Mouse (Mus musculus): ENCODE measurements around the gene Esf1. TPM values are rescaled to one million over a fixed set of nuclear protein-coding genes. Genes with fewer than 3 reads are reported as not detected.
"Not testable (repeated sequence)": the region's sequence is repeated elsewhere in the genome, so short reads cannot be mapped to it uniquely, and the experiment has no call there.

The Esf1 gene
- polyA plus RNA-seq, 1 experiment from 2014 or later = 23.4 TPM

DNA sequence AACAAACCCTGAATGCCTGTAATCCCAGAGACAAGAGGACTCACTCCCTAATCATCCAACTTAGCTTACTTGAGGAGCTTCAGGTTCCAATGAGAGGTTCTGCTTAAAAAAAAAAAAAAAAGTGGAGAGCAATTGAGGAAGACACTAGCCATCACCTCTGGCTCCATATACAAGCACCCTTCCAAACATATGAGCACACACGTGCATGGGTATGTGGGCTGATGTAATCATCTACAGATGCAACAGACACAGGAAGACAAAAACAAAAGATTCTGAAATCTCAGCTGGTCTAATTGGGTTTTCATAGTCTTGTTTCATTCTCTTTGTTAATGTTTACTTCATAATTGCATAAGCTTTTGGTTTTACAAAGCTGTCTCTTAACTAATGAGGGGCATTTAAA lies 1.3 kb downstream of the Esf1 start:
- whole genome bisulfite sequencing = 76% methylated on average over 1 of the region's 1 CpGs
- peaks cover 17% of the 10 kb centered on the region for H3K4me1 ChIP-seq (ENCODE audit: insufficient read depth, low read length)
- no peaks in the 10 kb centered on the region for H3K9me3 ChIP-seq (ENCODE audit: low read length)
- H3K27me3 ChIP-seq (ENCODE audit: insufficient read depth, low read length) = no peaks in the 10 kb centered on the region
- H3K4me3 ChIP-seq (ENCODE audit: low read length) = no peak overlapping the region
- H3K9ac ChIP-seq (replicated peaks; ENCODE audit: low read length) = no peak overlapping the region
- H3K27ac ChIP-seq (ENCODE audit: low read length) = no peak overlapping the region
- no peak for ATAC-seq (ENCODE audit: low FRiP score, low TSS enrichment)
- no peak overlapping the region for H3K4me2 ChIP-seq (replicated peaks; ENCODE audit: low read depth, low read length)
- peaks cover 13% of the 10 kb centered on the region for H3K36me3 ChIP-seq (ENCODE audit: insufficient read depth, low read length)

DNA sequence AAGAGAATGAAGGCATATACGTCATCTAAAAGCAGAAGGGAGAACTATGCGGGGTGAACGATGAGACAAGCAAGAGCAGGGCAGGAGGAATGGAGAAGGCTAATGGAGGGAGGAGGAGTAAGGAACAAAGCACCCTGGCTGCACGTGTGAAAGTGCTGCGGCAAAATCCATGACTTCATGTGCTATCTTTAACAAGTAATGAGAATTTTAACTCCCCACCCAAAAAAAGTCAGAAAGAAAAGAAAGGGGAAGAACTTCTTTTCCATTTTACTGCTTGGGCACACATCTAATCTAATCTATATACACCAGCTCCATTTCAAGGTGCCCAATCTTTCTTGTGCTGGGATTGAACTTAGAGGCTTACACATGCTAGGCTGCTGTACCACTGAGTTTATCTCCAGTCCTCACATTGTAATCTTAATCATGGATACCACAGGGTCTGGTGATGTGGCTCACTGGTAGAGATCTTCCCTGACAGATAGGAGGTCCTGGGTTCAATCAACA lies 7.0 kb downstream of the Esf1 start:
- WGBS = 95% methylated on average over 5 of the region's 5 CpGs
- H3K4me1 ChIP-seq (ENCODE audit: insufficient read depth, low read length) = no peaks in the 10 kb centered on the region
- no peak overlapping the region for H3K4me2 ChIP-seq (replicated peaks; ENCODE audit: low read depth, low read length)
- no peak overlapping the region for H3K4me3 ChIP-seq (ENCODE audit: low read length)
- H3K9ac ChIP-seq (replicated peaks; ENCODE audit: low read length) = no peak overlapping the region
- H3K27ac ChIP-seq (ENCODE audit: low read length) = no peak overlapping the region
- ATAC-seq (ENCODE audit: low FRiP score, low TSS enrichment) = no peak
- H3K9me3 ChIP-seq (ENCODE audit: low read length) = no peaks in the 10 kb centered on the region
- peaks cover 28% of the 10 kb centered on the region for H3K36me3 ChIP-seq (ENCODE audit: insufficient read depth, low read length)
- H3K27me3 ChIP-seq (ENCODE audit: insufficient read depth, low read length) = no peaks in the 10 kb centered on the region

DNA sequence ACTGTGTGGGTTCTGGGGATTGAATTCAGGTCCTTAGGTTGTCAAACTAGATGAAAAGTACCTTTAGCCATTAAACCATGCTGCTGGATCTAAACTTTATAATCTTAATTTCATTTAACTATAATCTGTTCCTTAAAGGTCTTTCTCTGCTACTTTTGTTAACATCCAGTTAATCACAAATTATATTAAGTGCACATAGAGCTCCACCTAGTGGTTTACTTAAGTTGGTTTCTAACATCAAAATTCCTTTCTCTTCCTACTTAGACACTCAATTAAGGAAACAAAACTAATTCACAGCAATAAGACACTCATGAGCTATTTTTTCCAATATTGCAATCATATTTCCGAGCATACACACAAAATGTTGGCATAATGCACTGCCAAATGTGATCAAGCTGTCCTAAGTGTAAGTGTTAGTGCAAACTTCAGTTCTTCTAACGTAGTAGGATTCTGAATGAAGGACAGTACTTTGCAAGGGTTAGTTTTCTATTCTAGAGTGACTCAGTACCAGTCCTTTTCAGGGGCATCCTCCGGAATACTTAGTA lies 11.1 kb downstream of the Esf1 start:
- Histone ChIP-seq H3K27ac (ENCODE audit: low read length) (no peak overlapping the region), H3K9ac (replicated peaks; ENCODE audit: low read length) (no peak overlapping the region), H3K4me3 (ENCODE audit: low read length) (no peak overlapping the region), H3K36me3 (ENCODE audit: insufficient read depth, low read length) (peaks cover 33% of the 10 kb centered on the region), H3K9me3 (ENCODE audit: low read length) (no peaks in the 10 kb centered on the region), H3K4me1 (ENCODE audit: insufficient read depth, low read length) (no peaks in the 10 kb centered on the region), H3K27me3 (ENCODE audit: insufficient read depth, low read length) (no peaks in the 10 kb centered on the region), H3K4me2 (replicated peaks; ENCODE audit: low read depth, low read length) (no peak overlapping the region)
- WGBS = 85% methylated on average over 3 of the region's 3 CpGs
- ATAC-seq (ENCODE audit: low FRiP score, low TSS enrichment) = no peak; the same call in 1 of the 2 replicates

DNA sequence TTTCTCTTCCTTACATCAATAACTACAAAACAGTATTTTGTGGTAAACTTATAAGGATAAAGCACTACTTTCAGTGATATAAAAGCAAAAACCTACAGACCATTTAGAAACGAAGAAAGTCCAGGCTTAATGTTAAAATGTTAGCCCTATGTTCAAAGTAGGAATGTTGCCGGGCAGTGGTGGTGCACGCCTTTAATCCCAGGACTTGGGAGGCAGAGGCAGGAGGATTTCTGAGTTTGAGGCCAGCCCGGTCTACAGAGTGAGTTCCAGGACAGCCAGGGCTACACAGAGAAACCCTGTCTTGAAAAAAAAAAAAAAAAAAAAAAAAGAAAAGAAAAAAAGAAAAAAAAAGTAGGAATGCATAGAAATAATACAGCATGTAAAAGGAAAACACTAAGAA lies 18.6 kb downstream of the Esf1 start, which contains the start of gene Gm17374:
Gene Gm17374 (plus strand): TSS at position 301 of the 400 bp plus-strand sequence.
- not testable (repeated sequence) for H3K4me2 ChIP-seq (replicated peaks; ENCODE audit: low read depth, low read length); H3K9me3 ChIP-seq (ENCODE audit: low read length); H3K4me3 ChIP-seq (ENCODE audit: low read length); H3K27ac ChIP-seq (ENCODE audit: low read length); H3K9ac ChIP-seq (replicated peaks; ENCODE audit: low read length); ATAC-seq (ENCODE audit: low FRiP score, low TSS enrichment); H3K27me3 ChIP-seq (ENCODE audit: insufficient read depth, low read length); H3K4me1 ChIP-seq (ENCODE audit: insufficient read depth, low read length)
- 91% methylated on average over 4 of the region's 4 CpGs for WGBS
- peaks cover 30% of the 10 kb centered on the region for H3K36me3 ChIP-seq (ENCODE audit: insufficient read depth, low read length)

DNA sequence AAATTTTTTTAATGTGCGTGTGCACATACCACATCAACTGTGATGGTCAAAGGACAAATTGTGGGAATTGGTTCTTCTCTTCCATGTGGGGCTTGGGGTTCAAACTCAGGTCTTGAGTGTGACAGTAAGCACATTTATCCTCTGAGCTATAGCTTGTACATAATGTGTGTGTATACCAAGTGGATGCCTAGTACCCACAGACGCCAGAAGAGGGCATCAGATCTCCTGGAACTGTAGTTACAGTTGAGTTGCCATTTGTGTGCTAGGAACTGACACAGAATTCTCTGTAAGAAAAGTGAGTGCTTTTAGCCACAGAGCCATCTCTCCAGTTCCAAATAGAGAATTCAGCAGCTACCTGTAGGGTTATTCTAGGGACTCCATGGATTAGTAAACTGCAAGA lies 44.8 kb downstream of the Esf1 start:
- H3K9ac ChIP-seq (replicated peaks; ENCODE audit: low read length) = no peak overlapping the region
- H3K4me2 ChIP-seq (replicated peaks; ENCODE audit: low read depth, low read length) = no peak overlapping the region
- no peak overlapping the region for H3K4me3 ChIP-seq (ENCODE audit: low read length)
- no peaks in the 10 kb centered on the region for H3K9me3 ChIP-seq (ENCODE audit: low read length)
- H3K36me3 ChIP-seq (ENCODE audit: insufficient read depth, low read length) = peaks cover 43% of the 10 kb centered on the region
- H3K27ac ChIP-seq (ENCODE audit: low read length) = no peak overlapping the region
- no peaks in the 10 kb centered on the region for H3K27me3 ChIP-seq (ENCODE audit: insufficient read depth, low read length)
- H3K4me1 ChIP-seq (ENCODE audit: insufficient read depth, low read length) = no peaks in the 10 kb centered on the region
- ATAC-seq (ENCODE audit: low FRiP score, low TSS enrichment) = no peak
- 88% methylated on average over 2 of the region's 2 CpGs for whole genome bisulfite sequencing

- H3K9me3 ChIP-seq (ENCODE audit: low read length) = no peaks in the 10 kb centered on the region
- H3K9ac ChIP-seq (replicated peaks; ENCODE audit: low read length) = no peak overlapping the region
- H3K27me3 ChIP-seq (ENCODE audit: insufficient read depth, low read length) = no peaks in the 10 kb centered on the region
- no peak for ATAC-seq (ENCODE audit: low FRiP score, low TSS enrichment)
- H3K4me1 ChIP-seq (ENCODE audit: insufficient read depth, low read length) = no peaks in the 10 kb centered on the region
- no peak overlapping the region for H3K27ac ChIP-seq (ENCODE audit: low read length)
- no peak overlapping the region for H3K4me2 ChIP-seq (replicated peaks; ENCODE audit: low read depth, low read length)
- no peak overlapping the region for H3K4me3 ChIP-seq (ENCODE audit: low read length)
- WGBS = 88% methylated on average over 8 of the region's 8 CpGs
- H3K36me3 ChIP-seq (ENCODE audit: insufficient read depth, low read length) = no peaks in the 10 kb centered on the region
Measured at GRCm38 (mm10) chr2:140113851-140114250, 56.5 kb downstream of the Esf1 start.

GRCm38 (mm10) chr2:140108945-140109344 lies 61.4 kb downstream of the Esf1 start:
- WGBS = 32% methylated on average over 1 of the region's 1 CpGs
- H3K27ac ChIP-seq (ENCODE audit: low read length) = no peak overlapping the region
- no peak overlapping the region for H3K9ac ChIP-seq (replicated peaks; ENCODE audit: low read length)
- H3K27me3 ChIP-seq (ENCODE audit: insufficient read depth, low read length) = no peaks in the 10 kb centered on the region
- ATAC-seq (ENCODE audit: low FRiP score, low TSS enrichment) = no peak
- no peaks in the 10 kb centered on the region for H3K9me3 ChIP-seq (ENCODE audit: low read length)
- H3K4me3 ChIP-seq (ENCODE audit: low read length) = no peak overlapping the region
- H3K4me2 ChIP-seq (replicated peaks; ENCODE audit: low read depth, low read length) = no peak overlapping the region
- no peaks in the 10 kb centered on the region for H3K36me3 ChIP-seq (ENCODE audit: insufficient read depth, low read length)
- H3K4me1 ChIP-seq (ENCODE audit: insufficient read depth, low read length) = no peaks in the 10 kb centered on the region

- no peaks in the 10 kb centered on the region for H3K27me3 ChIP-seq (ENCODE audit: insufficient read depth, low read length)
- H3K9ac ChIP-seq (replicated peaks; ENCODE audit: low read length) = no peak overlapping the region
- ATAC-seq (ENCODE audit: low FRiP score, low TSS enrichment) = no peak
- no peak overlapping the region for H3K27ac ChIP-seq (ENCODE audit: low read length)
- 92% methylated on average over 4 of the region's 4 CpGs for WGBS
- H3K36me3 ChIP-seq (ENCODE audit: insufficient read depth, low read length) = no peaks in the 10 kb centered on the region
- no peaks in the 10 kb centered on the region for H3K4me1 ChIP-seq (ENCODE audit: insufficient read depth, low read length)
- H3K4me3 ChIP-seq (ENCODE audit: low read length) = no peak overlapping the region
- H3K4me2 ChIP-seq (replicated peaks; ENCODE audit: low read depth, low read length) = no peak overlapping the region
- H3K9me3 ChIP-seq (ENCODE audit: low read length) = no peaks in the 10 kb centered on the region
Measured at GRCm38 (mm10) chr2:140107641-140108040, 62.7 kb downstream of the Esf1 start.

DNA sequence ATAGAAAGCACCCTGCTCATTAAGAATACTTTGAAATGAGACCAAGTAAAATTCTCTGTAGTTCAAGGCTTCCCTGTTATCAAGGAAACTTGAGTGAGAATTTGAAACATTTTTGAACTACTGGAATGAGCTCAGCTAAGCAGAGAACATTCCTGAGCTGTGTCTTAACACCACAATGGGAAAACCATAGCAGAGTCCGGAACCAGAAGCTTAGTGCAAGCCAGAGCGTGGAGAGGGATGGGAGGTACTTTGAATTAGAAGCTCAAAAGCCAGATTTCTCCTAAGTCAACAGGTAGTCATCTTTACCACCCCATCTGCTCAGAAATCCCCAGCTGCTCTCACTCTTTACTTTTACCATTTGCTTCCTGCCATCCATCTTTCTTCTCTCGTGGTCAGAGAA lies 65.4 kb downstream of the Esf1 start:
- Histone ChIP-seq H3K4me2 (replicated peaks; ENCODE audit: low read depth, low read length) (no peak overlapping the region), H3K4me3 (ENCODE audit: low read length) (no peak overlapping the region), H3K27ac (ENCODE audit: low read length) (no peak overlapping the region), H3K9ac (replicated peaks; ENCODE audit: low read length) (no peak overlapping the region), H3K4me1 (ENCODE audit: insufficient read depth, low read length) (no peaks in the 10 kb centered on the region), H3K27me3 (ENCODE audit: insufficient read depth, low read length) (no peaks in the 10 kb centered on the region), H3K36me3 (ENCODE audit: insufficient read depth, low read length) (no peaks in the 10 kb centered on the region), H3K9me3 (ENCODE audit: low read length) (no peaks in the 10 kb centered on the region)
- WGBS = 55% methylated on average over 3 of the region's 3 CpGs
- no peak for ATAC-seq (ENCODE audit: low FRiP score, low TSS enrichment)

GRCm38 (mm10) chr2:140100551-140101474 lies 69.6 kb downstream of the Esf1 start:
- Histone ChIP-seq H3K36me3 (ENCODE audit: insufficient read depth, low read length) (no peaks in the 10 kb centered on the region), H3K27ac (ENCODE audit: low read length) (no peak overlapping the region), H3K27me3 (ENCODE audit: insufficient read depth, low read length) (no peaks in the 10 kb centered on the region), H3K4me1 (ENCODE audit: insufficient read depth, low read length) (no peaks in the 10 kb centered on the region), H3K4me3 (ENCODE audit: low read length) (no peak overlapping the region), H3K4me2 (replicated peaks; ENCODE audit: low read depth, low read length) (no peak overlapping the region), H3K9ac (replicated peaks; ENCODE audit: low read length) (no peak overlapping the region), H3K9me3 (ENCODE audit: low read length) (peaks cover 4% of the 10 kb centered on the region; the same call in 1 of the 2 replicates)
- ATAC-seq (ENCODE audit: low FRiP score, low TSS enrichment) = no peak
- 72% methylated on average over 3 of the region's 3 CpGs for WGBS

Measured in kidney, embryonic 16.5 days (tissue).